Mouse (Mus musculus): ENCODE measurements at regions not wholly inside any gene's neighbourhood (a gene's known extent, or its start where the extent isn't known, plus 50 kb on each side); places are given as distances from the start of the nearest gene placed in this dataset.

DNA sequence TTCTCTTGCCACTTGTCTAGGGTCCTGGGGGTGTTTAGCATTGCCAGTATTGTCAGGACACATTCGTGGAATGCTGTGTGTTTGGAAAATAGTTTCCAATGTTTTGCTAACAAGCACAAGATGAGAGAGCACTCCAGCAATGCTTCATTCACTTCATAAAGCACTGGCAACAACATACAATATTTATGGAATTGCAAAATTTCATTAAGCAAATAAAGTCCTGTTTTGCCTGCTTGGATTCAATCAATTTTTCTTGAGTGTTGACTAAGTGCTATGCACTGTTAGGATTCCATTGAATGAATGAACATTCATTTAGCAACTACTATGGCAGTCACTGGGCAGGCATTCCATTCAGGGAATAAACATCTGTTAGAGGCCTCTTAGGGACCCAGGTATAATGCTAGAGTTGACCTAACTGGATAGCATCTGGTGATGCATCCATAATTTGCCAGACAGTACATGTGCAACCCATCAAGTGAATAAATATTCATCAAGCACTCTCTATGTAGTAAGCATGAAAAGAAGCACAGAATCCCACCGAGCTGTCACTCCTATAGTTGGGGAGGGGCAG lies 171.2 kb upstream of the Klf4 start:
- H3K9ac ChIP-seq = no peak overlapping the region
- DNase-seq = no peak
- H3K4me3 ChIP-seq (replicated peaks) = no peak overlapping the region
- WGBS (ENCODE audit: insufficient replicate concordance) = 48% methylated on average over 2 of the region's 2 CpGs
- no peak for ATAC-seq (ENCODE audit: low read depth)
- no peaks in the 10 kb centered on the region for H3K27me3 ChIP-seq
- no peak overlapping the region for H3K27ac ChIP-seq
- H3K4me2 ChIP-seq = no peak overlapping the region
- no peaks in the 10 kb centered on the region for H3K9me3 ChIP-seq (replicated peaks)
- H3K4me1 ChIP-seq (replicated peaks) = no peaks in the 10 kb centered on the region
- H3K36me3 ChIP-seq = no peaks in the 10 kb centered on the region

DNA sequence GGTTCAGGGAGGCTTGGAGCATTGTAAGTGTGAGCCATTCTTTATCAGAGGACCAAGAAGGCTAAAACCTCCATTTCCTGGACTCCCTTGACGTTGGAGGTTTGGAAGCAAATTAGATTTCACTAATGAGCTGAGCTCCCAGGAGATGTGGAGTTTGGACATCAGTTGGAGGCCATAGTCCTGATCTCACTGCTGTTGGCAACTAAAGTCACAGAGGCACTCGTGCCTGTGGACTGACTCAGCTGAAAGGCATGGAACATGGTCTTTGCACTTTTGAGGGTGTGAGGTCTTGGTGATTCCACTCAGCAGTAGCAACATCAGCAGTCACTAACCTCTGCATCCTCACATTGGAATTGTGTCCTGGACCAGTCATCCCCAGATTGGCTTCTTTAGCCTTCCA lies 169.1 kb upstream of the Klf4 start:
- Histone ChIP-seq H3K4me1 (replicated peaks) (no peaks in the 10 kb centered on the region), H3K27ac (no peak overlapping the region), H3K27me3 (no peaks in the 10 kb centered on the region), H3K9ac (no peak overlapping the region), H3K9me3 (replicated peaks) (no peaks in the 10 kb centered on the region), H3K4me3 (replicated peaks) (no peak overlapping the region), H3K4me2 (no peak overlapping the region), H3K36me3 (no peaks in the 10 kb centered on the region)
- 35% methylated on average over 2 of the region's 2 CpGs for WGBS (ENCODE audit: insufficient replicate concordance)
- ATAC-seq (ENCODE audit: low read depth) (no peak), DNase-seq (no peak)

GRCm38 (mm10) chr4:55699917-55700316 lies 167.7 kb upstream of the Klf4 start:
- no peak overlapping the region for H3K4me3 ChIP-seq (replicated peaks)
- H3K27me3 ChIP-seq = no peaks in the 10 kb centered on the region
- no peak overlapping the region for H3K4me2 ChIP-seq
- ATAC-seq (ENCODE audit: low read depth) (no peak), DNase-seq (no peak)
- 56% methylated on average over 8 of the region's 8 CpGs for WGBS (ENCODE audit: insufficient replicate concordance)
- no peaks in the 10 kb centered on the region for H3K9me3 ChIP-seq (replicated peaks)
- no peak overlapping the region for H3K9ac ChIP-seq
- no peaks in the 10 kb centered on the region for H3K36me3 ChIP-seq
- no peak overlapping the region for H3K27ac ChIP-seq
- H3K4me1 ChIP-seq (replicated peaks) = no peaks in the 10 kb centered on the region

DNA sequence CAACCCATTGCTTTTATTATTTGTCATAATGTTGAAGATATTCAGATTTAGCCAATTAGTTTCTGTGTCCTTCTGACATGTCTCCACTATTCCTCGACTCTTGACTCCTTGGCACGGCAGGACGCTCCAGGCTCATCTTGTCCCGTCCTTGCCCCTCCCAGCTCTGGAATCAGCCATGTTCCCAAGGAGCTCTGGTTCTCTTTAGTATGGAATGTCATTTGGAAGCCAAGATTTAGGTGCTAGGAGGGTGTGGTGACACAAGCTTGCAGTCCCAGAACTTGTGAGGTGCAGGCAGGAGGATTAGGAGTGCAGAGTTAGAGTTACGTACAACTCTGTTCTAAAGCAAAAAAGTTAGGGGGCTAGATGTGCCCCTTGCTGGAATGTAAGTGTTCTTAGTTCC lies 166.9 kb upstream of the Klf4 start:
- 66% methylated on average over 5 of the region's 5 CpGs for WGBS (ENCODE audit: insufficient replicate concordance)
- DNase-seq (no peak), ATAC-seq (ENCODE audit: low read depth) (no peak)
- H3K4me3 ChIP-seq (replicated peaks) = no peak overlapping the region
- H3K36me3 ChIP-seq = no peaks in the 10 kb centered on the region
- no peaks in the 10 kb centered on the region for H3K27me3 ChIP-seq
- H3K9ac ChIP-seq = no peak overlapping the region
- H3K27ac ChIP-seq = no peak overlapping the region
- no peak overlapping the region for H3K4me2 ChIP-seq
- H3K9me3 ChIP-seq (replicated peaks) = no peaks in the 10 kb centered on the region
- no peaks in the 10 kb centered on the region for H3K4me1 ChIP-seq (replicated peaks)

GRCm38 (mm10) chr4:55697108-55697507 lies 164.8 kb upstream of the Klf4 start:
- no peaks in the 10 kb centered on the region for H3K36me3 ChIP-seq
- no peaks in the 10 kb centered on the region for H3K4me1 ChIP-seq (replicated peaks)
- H3K27me3 ChIP-seq = no peaks in the 10 kb centered on the region
- DNase-seq = no peak
- H3K9me3 ChIP-seq (replicated peaks) = no peaks in the 10 kb centered on the region
- 64% methylated on average over 12 of the region's 12 CpGs for whole genome bisulfite sequencing (ENCODE audit: insufficient replicate concordance)
- H3K4me3 ChIP-seq (replicated peaks) = no peak overlapping the region
- no peak overlapping the region for H3K27ac ChIP-seq
- no peak overlapping the region for H3K9ac ChIP-seq
- no peak for ATAC-seq (ENCODE audit: low read depth)
- H3K4me2 ChIP-seq = no peak overlapping the region

DNA sequence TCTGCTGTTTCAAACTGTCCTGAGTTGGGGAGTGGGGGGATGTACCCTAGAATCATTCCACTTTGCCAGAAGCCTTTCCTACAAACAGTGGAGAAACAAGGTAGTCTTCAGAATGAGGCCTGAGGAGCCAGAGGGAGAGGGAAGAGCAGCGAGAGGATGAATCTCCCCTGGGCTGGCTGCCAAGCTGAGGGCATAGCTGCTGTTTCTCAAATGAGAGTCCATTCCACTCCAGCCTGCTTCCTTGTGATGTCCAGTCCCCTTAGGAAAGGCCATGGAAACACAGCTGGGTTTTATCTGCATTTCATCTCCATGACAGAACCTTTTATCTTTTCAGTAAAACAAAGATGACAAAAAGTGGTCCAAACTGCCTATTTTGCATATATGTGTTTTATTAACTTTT lies 164.2 kb upstream of the Klf4 start:
- H3K27me3 ChIP-seq = no peaks in the 10 kb centered on the region
- H3K27ac ChIP-seq = no peak overlapping the region
- no peak for DNase-seq
- no peaks in the 10 kb centered on the region for H3K36me3 ChIP-seq
- no peak for ATAC-seq (ENCODE audit: low read depth)
- H3K4me1 ChIP-seq (replicated peaks) = no peaks in the 10 kb centered on the region
- 40% methylated on average over 1 of the region's 1 CpGs for WGBS (ENCODE audit: insufficient replicate concordance)
- H3K4me2 ChIP-seq = no peak overlapping the region
- H3K4me3 ChIP-seq (replicated peaks) = no peak overlapping the region
- H3K9ac ChIP-seq = no peak overlapping the region
- H3K9me3 ChIP-seq (replicated peaks) = no peaks in the 10 kb centered on the region

GRCm38 (mm10) chr4:55695246-55695645 lies 163.0 kb upstream of the Klf4 start:
- H3K36me3 ChIP-seq = no peaks in the 10 kb centered on the region
- ATAC-seq (ENCODE audit: low read depth) = no peak
- H3K4me1 ChIP-seq (replicated peaks) = no peaks in the 10 kb centered on the region
- no peak overlapping the region for H3K27ac ChIP-seq
- no peak for DNase-seq
- no peak overlapping the region for H3K4me2 ChIP-seq
- no peaks in the 10 kb centered on the region for H3K9me3 ChIP-seq (replicated peaks)
- no peaks in the 10 kb centered on the region for H3K27me3 ChIP-seq
- H3K9ac ChIP-seq = no peak overlapping the region
- WGBS (ENCODE audit: insufficient replicate concordance) = 72% methylated on average over 1 of the region's 1 CpGs
- no peak overlapping the region for H3K4me3 ChIP-seq (replicated peaks)

GRCm38 (mm10) chr4:55689479-55689878 lies 157.2 kb upstream of the Klf4 start:
- Histone ChIP-seq H3K4me1 (replicated peaks) (no peaks in the 10 kb centered on the region), H3K27ac (no peak overlapping the region), H3K36me3 (no peaks in the 10 kb centered on the region), H3K9ac (no peak overlapping the region), H3K4me2 (no peak overlapping the region), H3K27me3 (no peaks in the 10 kb centered on the region), H3K9me3 (replicated peaks) (no peaks in the 10 kb centered on the region), H3K4me3 (replicated peaks) (no peak overlapping the region)
- DNase-seq = no peak
- no peak for ATAC-seq (ENCODE audit: low read depth)
- WGBS (ENCODE audit: insufficient replicate concordance) = 64% methylated on average over 1 of the region's 1 CpGs

DNA sequence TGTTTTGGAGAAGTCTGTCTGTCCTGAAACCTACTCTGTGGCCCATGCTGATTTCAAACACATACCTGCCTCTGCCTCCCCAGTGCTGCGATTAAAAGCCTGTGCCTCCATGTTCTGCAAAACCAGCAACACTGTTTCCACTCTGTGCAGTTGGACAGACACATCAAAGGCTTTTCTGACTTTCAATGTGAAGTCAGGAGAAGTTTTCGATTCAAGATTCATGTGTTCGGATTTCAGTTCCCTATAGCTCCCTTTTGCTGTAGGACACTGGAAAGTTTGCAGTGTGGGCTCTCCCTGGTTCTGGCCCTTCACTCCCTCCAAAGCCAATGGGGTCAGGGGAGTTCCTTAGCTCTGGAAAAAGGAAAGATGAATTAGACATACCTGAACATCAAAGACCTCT lies 154.5 kb upstream of the Klf4 start:
- H3K9me3 ChIP-seq (replicated peaks) = no peaks in the 10 kb centered on the region
- H3K27me3 ChIP-seq = no peaks in the 10 kb centered on the region
- H3K4me2 ChIP-seq = no peak overlapping the region
- 64% methylated on average over 3 of the region's 3 CpGs for WGBS (ENCODE audit: insufficient replicate concordance)
- no peak for ATAC-seq (ENCODE audit: low read depth)
- DNase-seq = no peak
- H3K36me3 ChIP-seq = no peaks in the 10 kb centered on the region
- H3K9ac ChIP-seq = no peak overlapping the region
- no peak overlapping the region for H3K4me3 ChIP-seq (replicated peaks)
- no peaks in the 10 kb centered on the region for H3K4me1 ChIP-seq (replicated peaks)
- no peak overlapping the region for H3K27ac ChIP-seq

- Histone ChIP-seq H3K4me3 (replicated peaks) (no peak overlapping the region), H3K27ac (no peak overlapping the region), H3K36me3 (no peaks in the 10 kb centered on the region), H3K4me2 (no peak overlapping the region), H3K9ac (no peak overlapping the region), H3K27me3 (no peaks in the 10 kb centered on the region), H3K9me3 (replicated peaks) (no peaks in the 10 kb centered on the region), H3K4me1 (replicated peaks) (no peaks in the 10 kb centered on the region)
- no peak for DNase-seq
- no peak for ATAC-seq (ENCODE audit: low read depth)
- 44% methylated on average over 6 of the region's 6 CpGs for WGBS (ENCODE audit: insufficient replicate concordance)
Observed at GRCm38 (mm10) chr4:55672288-55672687, 140.0 kb upstream of the Klf4 start.

DNA sequence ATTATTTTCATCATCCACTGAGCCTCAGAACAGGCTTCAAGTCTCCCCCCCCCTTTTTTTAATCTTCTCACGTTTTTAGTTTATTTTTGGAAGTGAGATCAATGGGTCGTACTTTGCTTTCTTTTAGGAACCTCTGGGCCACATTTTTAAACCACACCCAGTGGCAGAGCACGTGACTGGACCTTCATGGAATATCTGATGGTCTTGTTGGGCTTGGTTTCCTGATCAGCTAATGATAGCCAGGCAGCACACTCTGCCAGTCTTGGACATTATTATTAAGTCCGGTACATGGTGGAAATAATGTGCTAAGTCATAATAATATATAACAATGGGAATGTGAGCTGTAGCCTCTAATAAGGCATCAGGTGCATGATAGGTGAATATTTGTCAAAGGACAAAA lies 138.0 kb upstream of the Klf4 start:
- WGBS (ENCODE audit: insufficient replicate concordance) = 42% methylated on average over 4 of the region's 4 CpGs
- H3K4me2 ChIP-seq = no peak overlapping the region
- H3K36me3 ChIP-seq = no peaks in the 10 kb centered on the region
- no peak for ATAC-seq (ENCODE audit: low read depth)
- H3K4me3 ChIP-seq (replicated peaks) = no peak overlapping the region
- H3K27ac ChIP-seq = no peak overlapping the region
- no peaks in the 10 kb centered on the region for H3K9me3 ChIP-seq (replicated peaks)
- H3K27me3 ChIP-seq = no peaks in the 10 kb centered on the region
- no peaks in the 10 kb centered on the region for H3K4me1 ChIP-seq (replicated peaks)
- H3K9ac ChIP-seq = no peak overlapping the region
- DNase-seq = no peak

DNA sequence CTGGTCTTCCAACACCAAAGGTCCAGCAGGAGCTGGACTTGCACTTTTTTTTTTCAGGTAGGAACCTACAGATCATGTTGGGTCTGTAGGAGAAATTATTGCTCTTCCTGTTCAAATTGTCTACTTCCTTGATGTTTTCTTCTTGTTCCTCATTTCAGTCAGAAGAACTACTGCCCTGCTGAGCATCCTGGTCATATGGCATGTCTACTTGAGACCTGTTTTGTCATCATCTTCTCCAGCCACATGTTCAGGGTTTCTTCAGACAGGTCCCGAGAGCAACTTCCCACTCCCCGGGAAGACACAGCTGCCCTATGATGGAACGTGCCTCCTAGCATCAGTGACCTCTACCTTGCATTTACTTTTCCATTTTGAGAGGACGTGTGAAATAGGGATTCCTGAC lies 132.6 kb upstream of the Klf4 start:
- no peak overlapping the region for H3K4me2 ChIP-seq
- H3K9ac ChIP-seq = no peak overlapping the region
- no peak overlapping the region for H3K27ac ChIP-seq
- H3K4me1 ChIP-seq (replicated peaks) = no peaks in the 10 kb centered on the region
- ATAC-seq (ENCODE audit: low read depth) (no peak), DNase-seq (no peak)
- 43% methylated on average over 4 of the region's 4 CpGs for WGBS (ENCODE audit: insufficient replicate concordance)
- no peaks in the 10 kb centered on the region for H3K9me3 ChIP-seq (replicated peaks)
- H3K36me3 ChIP-seq = no peaks in the 10 kb centered on the region
- no peaks in the 10 kb centered on the region for H3K27me3 ChIP-seq
- H3K4me3 ChIP-seq (replicated peaks) = no peak overlapping the region
